Mouse (Mus musculus) embryonic facial prominence, embryonic 11.5 days (tissue): ENCODE data around the gene Mrps26. TPM values are rescaled to one million over a fixed set of nuclear protein-coding genes. Genes with fewer than 3 reads are reported as not detected.

Source experiments
- ATAC-seq: fragments of 200-750 bp; cut with Nextera tagmentation; replicated peaks from 2 replicates; pipeline ENCODE4 v1.8.0; 2017; ENCODE audit warnings: low read depth; ENCODE audit not compliant: insufficient number of reproducible peaks, low FRiP score, low TSS enrichment
- DNase-seq: peaks from one replicate; pipeline ENCODE4 v3.0.0-alpha.2; 2015; ENCODE audit warnings: low spot score
- H3K27ac ChIP-seq: fragments of 300-500 bp; sonication (generic); replicated peaks from 2 replicates; pipeline ENCODE4 v1.5.1; 2014; ENCODE audit warnings: mild to moderate bottlenecking, low read depth, low read length, control low read depth
- H3K27me3 ChIP-seq: fragments of 300-500 bp; sonication (generic); 2 replicates; pipeline ENCODE4 v1.6.1; 2014; ENCODE audit warnings: mild to moderate bottlenecking, low read length, moderate library complexity, mixed read lengths; ENCODE audit not compliant: control insufficient read depth, insufficient read depth
- H3K36me3 ChIP-seq: fragments of 300-500 bp; sonication (generic); replicated peaks from 2 replicates; pipeline ENCODE4 v1.6.1; 2014; ENCODE audit warnings: low read depth, mild to moderate bottlenecking, low read length, moderate library complexity, mixed read lengths; ENCODE audit not compliant: control insufficient read depth, insufficient read depth
- H3K4me1 ChIP-seq: fragments of 300-500 bp; sonication (generic); 2 replicates; pipeline ENCODE4 v1.6.1; 2014; ENCODE audit warnings: low read length, mixed read lengths; ENCODE audit not compliant: control insufficient read depth, insufficient read depth
- H3K4me2 ChIP-seq: fragments of 300-500 bp; sonication (generic); 2 replicates; pipeline ENCODE4 v1.6.1; 2014; ENCODE audit warnings: low read depth, mild to moderate bottlenecking, control low read depth, low read length, moderate library complexity
- H3K4me3 ChIP-seq: fragments of 300-500 bp; sonication (generic); 2 replicates; pipeline ENCODE4 v1.5.1; 2014; ENCODE audit warnings: low read depth, low read length, control low read depth
- H3K9ac ChIP-seq: fragments of 300-500 bp; sonication (generic); replicated peaks from 2 replicates; pipeline ENCODE4 v1.6.1; 2014; ENCODE audit warnings: mild to moderate bottlenecking, control low read depth, low read length
- H3K9me3 ChIP-seq: fragments of 300-500 bp; sonication (generic); replicated peaks from 2 replicates; pipeline ENCODE4 v1.6.1; 2016; ENCODE audit warnings: mild to moderate bottlenecking, low read length, inconsistent platforms, mixed read lengths; ENCODE audit not compliant: control insufficient read depth
- WGBS: fragments of 180-500 bp; shearing (Covaris S2); extraction: QIAGEN DNeasy Blood & Tissue Kit; methylation state at CpG from one replicate; pipeline ENCODE4 v1.1.7; 2014; 5-methylcytosine and 5-hydroxymethylcytosine counted together
- microRNA-seq: library from miRNA; unstranded; fragments of <30 nt; microRNA quantifications from one replicate; pipeline ENCODE4, GENCODE M21; 2016; ENCODE audit warnings: borderline number of aligned reads
- polyA plus RNA-seq: library from polyadenylated mRNA; unstranded; fragments of >200 nt; fragmentation: Nextera tagmentation; extraction: Ambion mirVana; gene quantifications from 2 replicates; pipeline ENCODE4 v1.2.1, GENCODE M21; 2014

Mrps26 gene
- polyA plus RNA-seq, 1 experiment from 2014 or later: 77.4 TPM

- Histone ChIP-seq H3K4me3 (no peak overlapping the region), H3K36me3 (peaks cover 6% of the 10 kb centered on the region), H3K27me3 (no peaks in the 10 kb centered on the region), H3K4me2 (no peak overlapping the region), H3K9ac (no peak overlapping the region), H3K27ac (no peak overlapping the region), H3K9me3 (no peaks in the 10 kb centered on the region), H3K4me1 (no peaks in the 10 kb centered on the region)
- WGBS: 89% methylated on average over 4 of the region's 4 CpGs
- no peak for DNase-seq
- no peak for ATAC-seq
These were observed 38.7 kb downstream of the Mrps26 start for GRCm38 (mm10) chr2:130602195-130602594.

GRCm38 (mm10) chr2:130613091-130613490 is 49.5 kb downstream of the Mrps26 start:
- no peak overlapping the region for H3K4me3 ChIP-seq
- DNase-seq (peak; percentile 28), ATAC-seq (no peak)
- no peaks in the 10 kb centered on the region for H3K27me3 ChIP-seq
- H3K27ac ChIP-seq: no peak overlapping the region
- H3K9me3 ChIP-seq: no peaks in the 10 kb centered on the region
- H3K9ac ChIP-seq: no peak overlapping the region
- H3K4me2 ChIP-seq: no peak overlapping the region
- 67% methylated on average over 3 of the region's 3 CpGs for WGBS
- no peaks in the 10 kb centered on the region for H3K4me1 ChIP-seq
- H3K36me3 ChIP-seq: peaks cover 11% of the 10 kb centered on the region

Small RNA genes lying within 50 kb of the gene (microRNA-seq; reads per million reads assigned to microRNA genes)
- not detected for gene Gm23876

Other genes with a start within 250 kb of the Mrps26 start
- gene Cpxm1, start 166.2 kb upstream of the Mrps26 start, polyA plus RNA-seq: 53.0 and 54.3 TPM in 2 replicates
- not detected in 2 replicates for gene Gm28372, start 158.5 kb upstream of the Mrps26 start, polyA plus RNA-seq
- not detected in 2 replicates for gene 1700020A23Rik, start 158.5 kb upstream of the Mrps26 start, polyA plus RNA-seq
- gene Tmem239, start 157.3 kb upstream of the Mrps26 start, polyA plus RNA-seq: not detected in 2 replicates
- 81.9 and 84.8 TPM in 2 replicates for gene Vps16, start 139.4 kb upstream of the Mrps26 start, polyA plus RNA-seq
- gene Pced1a, start 139.0 kb upstream of the Mrps26 start, polyA plus RNA-seq: 10.0 and 10.3 TPM in 2 replicates
- gene Ptpra, start 113.5 kb upstream of the Mrps26 start, polyA plus RNA-seq: 96.8 and 105 TPM in 2 replicates
- gene Oxt, start 12.4 kb downstream of the Mrps26 start, polyA plus RNA-seq: not detected in 2 replicates
- gene Avp, start 18.8 kb downstream of the Mrps26 start, polyA plus RNA-seq: not detected in 2 replicates
- 23.8 and 24.7 TPM in 2 replicates for gene Fastkd5, start 66.3 kb downstream of the Mrps26 start, polyA plus RNA-seq
- gene Ubox5, start 66.3 kb downstream of the Mrps26 start, polyA plus RNA-seq: 19.8 and 19.9 TPM in 2 replicates
- 0.79 and 1.1 TPM in 2 replicates for gene Lzts3, start 79.1 kb downstream of the Mrps26 start, polyA plus RNA-seq
- 45.0 and 45.1 TPM in 2 replicates for gene Ddrgk1, start 100.9 kb downstream of the Mrps26 start, polyA plus RNA-seq
- 131 and 136 TPM in 2 replicates for gene Itpa, start 103.9 kb downstream of the Mrps26 start, polyA plus RNA-seq
- gene Slc4a11, start 133.8 kb downstream of the Mrps26 start, polyA plus RNA-seq: 0.70 TPM in 2 replicates